Mouse (Mus musculus): ENCODE measurements around the gene Rhot1. TPM values are rescaled to one million over a fixed set of nuclear protein-coding genes. Genes with fewer than 3 reads are reported as not detected.
"Not testable (repeated sequence)": the region's sequence is repeated elsewhere in the genome, so short reads cannot be mapped to it uniquely, and the experiment has no call there.

Rhot1 gene
- polyA plus RNA-seq, 1 experiment from 2014 or later = 51.1 TPM

DNA sequence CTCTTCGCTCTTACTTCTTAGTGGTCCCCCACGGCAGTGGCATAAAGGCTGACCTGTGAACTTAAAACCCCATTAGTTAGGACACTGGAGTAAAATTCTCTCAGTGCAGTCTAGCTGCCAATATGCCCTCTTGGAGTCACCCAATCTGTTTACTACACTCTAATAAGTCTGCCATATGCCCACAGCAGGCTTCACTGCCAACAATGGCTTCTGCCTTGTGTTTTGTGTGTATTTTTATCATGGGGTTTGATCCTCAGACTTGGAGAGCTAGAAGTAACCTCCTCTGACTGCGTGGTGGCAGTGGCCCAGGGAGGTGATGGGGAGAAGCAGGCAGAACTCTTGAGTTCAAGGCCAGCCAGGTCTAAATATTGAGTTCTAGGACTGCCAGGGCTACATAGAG, 4.8 kb upstream of the Rhot1 start:
- no peak for DNase-seq (ENCODE audit: low spot score)
- Histone ChIP-seq H3K36me3 (ENCODE audit: control insufficient read depth, insufficient read depth, low read length) (peaks cover 1% of the 10 kb centered on the region; the same call in 1 of the 2 replicates), H3K27me3 (replicated peaks; ENCODE audit: control insufficient read depth, insufficient read depth, low read length) (no peaks in the 10 kb centered on the region), H3K4me1 (replicated peaks; ENCODE audit: control insufficient read depth, insufficient read depth, low read length) (no peaks in the 10 kb centered on the region), H3K9me3 (ENCODE audit: control insufficient read depth, low read length) (no peaks in the 10 kb centered on the region), H3K27ac (ENCODE audit: low read depth) (no peak overlapping the region), H3K4me2 (ENCODE audit: low read length) (no peak overlapping the region), H3K9ac (ENCODE audit: low read length) (no peak overlapping the region), H3K4me3 (ENCODE audit: low read depth, low read length) (no peak overlapping the region)
- ATAC-seq (replicated peaks; ENCODE audit: low FRiP score, low TSS enrichment, low read depth) = no peak
- WGBS = 69% methylated on average over 3 of the region's 3 CpGs

DNA sequence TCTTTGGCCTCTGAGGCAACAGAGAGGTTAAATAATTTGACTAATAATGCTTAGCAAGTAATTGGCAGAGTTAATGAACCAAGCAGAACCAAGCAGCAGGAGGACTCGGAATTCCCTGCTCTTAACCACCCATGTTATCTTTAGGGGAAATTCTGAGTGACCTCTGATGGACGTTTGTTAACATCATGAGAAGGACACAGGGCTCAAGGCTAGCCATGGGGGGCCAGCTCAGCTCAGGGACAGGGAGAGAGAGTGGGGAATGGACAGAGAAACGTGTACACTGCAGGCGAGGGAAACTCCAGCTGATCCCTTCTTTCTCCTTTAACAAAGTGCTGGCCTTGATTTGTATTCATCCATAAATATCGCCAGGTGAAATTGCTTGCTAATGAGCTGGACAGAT, 3.9 kb upstream of the Rhot1 start:
- H3K27me3 ChIP-seq (replicated peaks; ENCODE audit: control insufficient read depth, insufficient read depth, low read length) = no peaks in the 10 kb centered on the region
- H3K9ac ChIP-seq (ENCODE audit: low read length) = no peak overlapping the region
- no peaks in the 10 kb centered on the region for H3K9me3 ChIP-seq (ENCODE audit: control insufficient read depth, low read length)
- 59% methylated on average over 5 of the region's 5 CpGs for WGBS
- no peak for DNase-seq (ENCODE audit: low spot score)
- H3K36me3 ChIP-seq (ENCODE audit: control insufficient read depth, insufficient read depth, low read length) = no peaks in the 10 kb centered on the region
- H3K27ac ChIP-seq (ENCODE audit: low read depth) = no peak overlapping the region
- no peak overlapping the region for H3K4me3 ChIP-seq (ENCODE audit: low read depth, low read length)
- no peak overlapping the region for H3K4me2 ChIP-seq (ENCODE audit: low read length)
- ATAC-seq (replicated peaks; ENCODE audit: low FRiP score, low TSS enrichment, low read depth) = no peak
- H3K4me1 ChIP-seq (replicated peaks; ENCODE audit: control insufficient read depth, insufficient read depth, low read length) = peaks cover 2% of the 10 kb centered on the region

DNA sequence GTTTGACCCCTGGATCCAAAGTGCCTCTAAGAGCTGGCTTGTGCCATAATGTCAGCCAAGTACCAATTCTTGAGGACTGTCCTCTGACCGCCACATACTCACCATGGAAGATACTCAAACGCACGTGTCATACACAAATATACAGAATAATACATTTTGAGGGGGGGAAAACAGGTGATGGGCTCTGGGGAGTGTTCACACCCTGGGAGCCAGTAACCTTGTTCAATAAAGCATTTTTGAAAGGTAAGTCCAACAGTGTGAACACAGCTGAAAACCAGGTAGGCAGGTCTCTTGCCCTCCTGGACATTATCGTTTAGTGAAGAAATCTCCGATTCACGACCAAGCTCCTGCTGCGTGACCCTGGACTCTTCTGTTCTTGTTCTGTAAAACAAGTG, 357 bp upstream of the Rhot1 start:
- DNase-seq (ENCODE audit: low spot score) = no peak
- Histone ChIP-seq H3K4me2 (ENCODE audit: low read length) (no peak overlapping the region), H3K27me3 (replicated peaks; ENCODE audit: control insufficient read depth, insufficient read depth, low read length) (no peaks in the 10 kb centered on the region), H3K9me3 (ENCODE audit: control insufficient read depth, low read length) (no peaks in the 10 kb centered on the region), H3K27ac (ENCODE audit: low read depth) (no peak overlapping the region), H3K4me1 (replicated peaks; ENCODE audit: control insufficient read depth, insufficient read depth, low read length) (peaks cover 10% of the 10 kb centered on the region), H3K9ac (ENCODE audit: low read length) (no peak overlapping the region), H3K4me3 (ENCODE audit: low read depth, low read length) (peak overlapping the region; percentile 95), H3K36me3 (ENCODE audit: control insufficient read depth, insufficient read depth, low read length) (no peaks in the 10 kb centered on the region; the same call in 1 of the 2 replicates)
- peak; percentile 5; the same call in 1 of the 2 replicates for ATAC-seq (replicated peaks; ENCODE audit: low FRiP score, low TSS enrichment, low read depth)
- 38% methylated on average over 7 of the region's 7 CpGs for WGBS

DNA sequence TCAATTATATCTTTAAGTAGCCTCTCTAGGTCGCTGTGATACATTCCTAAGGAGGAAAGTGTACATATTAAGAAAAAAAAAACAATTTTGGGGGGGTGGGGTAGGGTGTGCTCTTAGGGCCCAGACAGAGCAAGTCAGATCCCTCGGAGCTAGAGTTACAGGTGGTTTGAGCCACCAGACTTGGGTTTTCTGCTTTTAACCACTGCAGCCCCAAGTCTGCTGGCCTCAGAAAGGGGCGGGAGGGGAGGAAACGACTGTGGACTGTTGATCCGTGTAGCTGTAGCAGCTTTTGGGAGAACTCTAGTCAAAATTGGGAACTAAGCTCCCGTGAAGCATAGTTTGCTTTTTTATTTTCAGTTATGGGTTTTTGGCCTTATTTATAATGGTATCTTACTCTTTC, 1.5 kb downstream of the Rhot1 start:
- H3K27me3 ChIP-seq (replicated peaks; ENCODE audit: control insufficient read depth, insufficient read depth, low read length) = no peaks in the 10 kb centered on the region
- peaks cover 17% of the 10 kb centered on the region for H3K36me3 ChIP-seq (ENCODE audit: control insufficient read depth, insufficient read depth, low read length)
- no peak overlapping the region; the same call in 1 of the 2 replicates for H3K9ac ChIP-seq (ENCODE audit: low read length)
- peaks cover 10% of the 10 kb centered on the region for H3K4me1 ChIP-seq (replicated peaks; ENCODE audit: control insufficient read depth, insufficient read depth, low read length)
- H3K27ac ChIP-seq (ENCODE audit: low read depth) = no peak overlapping the region
- no peak for DNase-seq (ENCODE audit: low spot score)
- peak overlapping the region; percentile 69 for H3K4me2 ChIP-seq (ENCODE audit: low read length)
- no peak for ATAC-seq (replicated peaks; ENCODE audit: low FRiP score, low TSS enrichment, low read depth)
- H3K4me3 ChIP-seq (ENCODE audit: low read depth, low read length) = peak overlapping the region; percentile 95
- WGBS = 46% methylated on average over 6 of the region's 6 CpGs
- H3K9me3 ChIP-seq (ENCODE audit: control insufficient read depth, low read length) = no peaks in the 10 kb centered on the region

DNA sequence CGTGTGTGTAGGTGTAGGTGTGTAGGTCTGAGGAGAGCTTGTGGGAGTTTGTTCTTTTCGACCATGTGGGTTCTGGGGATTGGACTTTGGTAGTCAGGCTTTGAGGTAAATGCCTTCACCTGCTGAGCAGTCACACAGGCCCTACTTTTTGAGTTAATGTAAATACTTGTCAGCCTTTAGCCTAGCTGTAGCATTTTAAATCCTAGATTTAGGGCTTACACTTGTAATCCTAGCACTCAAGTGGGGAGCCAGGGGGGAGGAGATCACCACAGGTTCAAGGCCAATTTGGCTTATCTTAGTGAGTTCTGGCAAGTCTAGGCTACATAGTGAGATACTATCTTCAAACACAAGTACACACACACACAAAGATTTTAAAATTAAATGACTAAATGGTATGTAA, 3.5 kb downstream of the Rhot1 start:
- Histone ChIP-seq H3K27me3 (replicated peaks; ENCODE audit: control insufficient read depth, insufficient read depth, low read length) (no peaks in the 10 kb centered on the region), H3K9me3 (ENCODE audit: control insufficient read depth, low read length) (no peaks in the 10 kb centered on the region), H3K4me2 (ENCODE audit: low read length) (no peak overlapping the region), H3K4me3 (ENCODE audit: low read depth, low read length) (no peak overlapping the region), H3K36me3 (ENCODE audit: control insufficient read depth, insufficient read depth, low read length) (peaks cover 18% of the 10 kb centered on the region), H3K4me1 (replicated peaks; ENCODE audit: control insufficient read depth, insufficient read depth, low read length) (peaks cover 10% of the 10 kb centered on the region), H3K27ac (ENCODE audit: low read depth) (no peak overlapping the region), H3K9ac (ENCODE audit: low read length) (no peak overlapping the region)
- DNase-seq (ENCODE audit: low spot score) = no peak
- 92% methylated on average over 2 of the region's 2 CpGs for WGBS
- no peak for ATAC-seq (replicated peaks; ENCODE audit: low FRiP score, low TSS enrichment, low read depth)

DNA sequence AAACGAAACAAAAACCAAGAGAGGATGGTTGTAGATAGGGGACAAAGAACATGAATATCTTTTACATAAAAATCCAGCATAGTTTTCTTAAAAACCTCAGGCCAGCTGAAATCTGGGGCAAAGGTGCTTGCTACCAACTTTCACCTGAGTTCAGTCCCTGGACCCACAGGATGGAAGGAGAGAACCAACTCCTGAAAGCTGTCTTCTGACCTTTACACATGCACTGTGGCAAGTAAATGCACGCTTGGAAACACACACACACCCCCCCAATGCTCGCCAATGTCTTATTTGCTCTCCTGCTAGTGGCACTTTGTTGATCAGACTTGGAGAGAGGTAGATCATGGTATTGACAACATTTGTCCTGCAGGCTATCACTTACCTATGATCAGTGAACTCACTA, 6.5 kb downstream of the Rhot1 start:
- Histone ChIP-seq H3K27me3 (replicated peaks; ENCODE audit: control insufficient read depth, insufficient read depth, low read length) (no peaks in the 10 kb centered on the region), H3K9me3 (ENCODE audit: control insufficient read depth, low read length) (no peaks in the 10 kb centered on the region), H3K4me3 (ENCODE audit: low read depth, low read length) (no peak overlapping the region), H3K36me3 (ENCODE audit: control insufficient read depth, insufficient read depth, low read length) (peaks cover 19% of the 10 kb centered on the region), H3K9ac (ENCODE audit: low read length) (no peak overlapping the region), H3K27ac (ENCODE audit: low read depth) (no peak overlapping the region), H3K4me2 (ENCODE audit: low read length) (no peak overlapping the region), H3K4me1 (replicated peaks; ENCODE audit: control insufficient read depth, insufficient read depth, low read length) (peaks cover 4% of the 10 kb centered on the region)
- no peak for ATAC-seq (replicated peaks; ENCODE audit: low FRiP score, low TSS enrichment, low read depth)
- no peak for DNase-seq (ENCODE audit: low spot score)
- WGBS = 92% methylated on average over 3 of the region's 3 CpGs

DNA sequence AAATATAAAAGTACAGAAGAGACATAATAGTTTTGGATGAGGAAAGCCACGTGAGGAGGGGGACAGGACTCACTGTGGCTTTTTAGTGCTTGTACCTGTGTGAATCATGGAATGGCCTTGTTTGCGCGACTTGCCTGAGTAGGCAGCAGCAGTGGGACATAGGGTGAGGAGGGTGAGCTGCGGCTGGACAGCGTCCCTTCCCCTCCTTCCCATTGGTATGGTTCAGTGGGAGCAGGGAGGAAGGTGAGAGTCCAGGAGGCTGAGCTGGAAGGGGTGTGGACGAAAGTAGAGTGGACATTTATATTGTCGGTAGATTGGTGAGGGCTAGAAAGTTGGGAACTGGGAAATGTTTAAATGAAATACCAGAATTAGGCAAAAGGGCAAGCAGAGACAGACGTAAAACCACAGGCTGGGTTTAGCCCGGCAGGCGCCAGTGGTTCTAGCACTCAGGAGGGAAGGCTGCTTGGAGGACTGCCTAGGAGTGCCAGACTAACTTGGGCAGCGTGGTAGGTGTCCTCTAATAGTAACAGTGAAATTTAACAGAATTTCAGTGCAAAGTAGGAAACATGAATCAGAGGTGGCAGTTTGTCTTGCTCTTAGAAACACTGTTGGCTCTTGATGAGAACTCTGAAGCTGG, 10.0 kb downstream of the Rhot1 start:
- 82% methylated on average over 11 of the region's 11 CpGs for WGBS
- no peaks in the 10 kb centered on the region for H3K4me1 ChIP-seq (replicated peaks; ENCODE audit: control insufficient read depth, insufficient read depth, low read length)
- no peak overlapping the region for H3K4me2 ChIP-seq (ENCODE audit: low read length)
- no peak overlapping the region for H3K4me3 ChIP-seq (ENCODE audit: low read depth, low read length)
- ATAC-seq (replicated peaks; ENCODE audit: low FRiP score, low TSS enrichment, low read depth) (no peak), DNase-seq (ENCODE audit: low spot score) (no peak)
- no peak overlapping the region for H3K27ac ChIP-seq (ENCODE audit: low read depth)
- peaks cover 38% of the 10 kb centered on the region for H3K36me3 ChIP-seq (ENCODE audit: control insufficient read depth, insufficient read depth, low read length)
- H3K9ac ChIP-seq (ENCODE audit: low read length) = no peak overlapping the region
- no peaks in the 10 kb centered on the region for H3K9me3 ChIP-seq (ENCODE audit: control insufficient read depth, low read length)
- H3K27me3 ChIP-seq (replicated peaks; ENCODE audit: control insufficient read depth, insufficient read depth, low read length) = no peaks in the 10 kb centered on the region

DNA sequence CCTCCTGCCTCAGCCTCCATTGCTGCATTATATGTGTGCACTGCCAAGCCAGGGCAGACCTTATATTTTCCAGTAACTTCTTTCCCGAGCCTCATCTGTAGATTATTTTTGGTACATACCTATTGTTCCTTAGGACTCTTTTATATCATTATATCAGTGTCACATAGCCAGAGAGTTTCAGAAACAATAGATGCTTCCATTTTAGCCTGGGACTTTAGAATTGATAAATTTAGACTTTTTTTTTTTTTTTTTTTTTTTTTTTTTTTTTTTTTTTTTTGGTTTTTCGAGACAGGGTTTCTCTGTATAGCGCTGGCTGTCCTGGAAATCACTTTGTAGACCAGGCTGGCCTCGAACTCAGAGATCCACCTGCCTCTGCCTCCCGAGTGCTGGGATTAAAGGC, 21.2 kb downstream of the Rhot1 start:
- H3K4me3 ChIP-seq (ENCODE audit: low read depth, low read length); H3K9me3 ChIP-seq (ENCODE audit: control insufficient read depth, low read length); H3K27me3 ChIP-seq (replicated peaks; ENCODE audit: control insufficient read depth, insufficient read depth, low read length); H3K27ac ChIP-seq (ENCODE audit: low read depth); H3K9ac ChIP-seq (ENCODE audit: low read length); H3K4me2 ChIP-seq (ENCODE audit: low read length); DNase-seq (ENCODE audit: low spot score); H3K4me1 ChIP-seq (replicated peaks; ENCODE audit: control insufficient read depth, insufficient read depth, low read length); ATAC-seq (replicated peaks; ENCODE audit: low FRiP score, low TSS enrichment, low read depth): not testable (repeated sequence)
- H3K36me3 ChIP-seq (ENCODE audit: control insufficient read depth, insufficient read depth, low read length) = peaks cover 58% of the 10 kb centered on the region
- 88% methylated on average over 5 of the region's 5 CpGs for WGBS

DNA sequence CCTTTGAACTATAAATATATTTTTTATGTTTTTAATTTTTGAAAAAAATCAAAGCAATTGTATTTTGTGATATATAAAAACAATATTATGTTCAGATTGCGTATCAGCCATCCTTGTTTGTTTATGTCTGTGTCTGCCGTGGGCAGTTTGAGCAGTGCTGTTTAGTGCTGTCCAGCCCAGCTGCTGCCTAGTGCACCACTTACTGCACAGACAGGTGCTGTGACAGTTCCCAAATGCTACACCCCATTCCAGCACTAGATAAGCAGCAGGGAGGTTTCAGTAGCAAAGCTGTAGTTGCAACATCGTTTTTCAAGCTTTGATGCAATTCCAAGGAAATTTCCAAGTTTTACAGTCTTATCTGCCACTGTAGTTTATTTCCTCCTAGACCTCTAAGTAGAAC, 28.5 kb downstream of the Rhot1 start:
- no peaks in the 10 kb centered on the region for H3K27me3 ChIP-seq (replicated peaks; ENCODE audit: control insufficient read depth, insufficient read depth, low read length)
- no peaks in the 10 kb centered on the region for H3K4me1 ChIP-seq (replicated peaks; ENCODE audit: control insufficient read depth, insufficient read depth, low read length)
- DNase-seq (ENCODE audit: low spot score) (no peak), ATAC-seq (replicated peaks; ENCODE audit: low FRiP score, low TSS enrichment, low read depth) (no peak)
- no peak overlapping the region for H3K27ac ChIP-seq (ENCODE audit: low read depth)
- H3K4me2 ChIP-seq (ENCODE audit: low read length) = no peak overlapping the region
- peaks cover 44% of the 10 kb centered on the region for H3K36me3 ChIP-seq (ENCODE audit: control insufficient read depth, insufficient read depth, low read length)
- H3K9ac ChIP-seq (ENCODE audit: low read length) = no peak overlapping the region
- H3K4me3 ChIP-seq (ENCODE audit: low read depth, low read length) = no peak overlapping the region
- WGBS = 69% methylated on average over 3 of the region's 3 CpGs
- H3K9me3 ChIP-seq (ENCODE audit: control insufficient read depth, low read length) = no peaks in the 10 kb centered on the region
